Mouse (Mus musculus) mouse trophoblast stem cell (cell line): ENCODE results near the gene Gm49486.
"Not testable (repeated sequence)": the region's sequence is repeated elsewhere in the genome, so short reads cannot be mapped to it uniquely, and the experiment has no call there.

Source experiments
- in situ Hi-C, 2 experiments: fragments of 300-500 bp; cut with MseI, MboI; formaldehyde crosslinking; loops; 2 replicates in 1 of 2; 3 replicates in 1 of 2; pipeline ENCODE4 v1.15.1; 2025

Gm49486 gene

DNA sequence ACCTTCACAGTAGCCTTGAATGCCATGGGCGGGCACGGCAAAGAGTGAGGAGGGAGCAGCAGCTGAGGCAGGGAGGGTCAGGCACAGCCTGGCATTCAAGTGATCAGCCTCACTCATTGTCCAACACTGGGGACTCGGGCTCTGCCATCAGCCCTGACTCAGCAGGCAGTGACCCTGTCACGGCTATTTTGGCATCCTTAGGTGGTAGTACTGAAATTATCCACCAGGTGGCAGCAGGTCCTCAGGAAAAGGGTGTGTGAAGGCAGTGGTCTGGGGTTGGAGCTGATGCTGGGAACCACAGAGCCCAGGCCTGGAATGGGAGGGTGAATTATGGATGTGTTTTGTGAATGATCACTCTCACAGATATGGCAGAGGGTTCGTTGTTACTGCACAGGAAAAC lies 4.5 kb upstream of the Gm49486 start:
- in situ Hi-C loops = no loop called here

DNA sequence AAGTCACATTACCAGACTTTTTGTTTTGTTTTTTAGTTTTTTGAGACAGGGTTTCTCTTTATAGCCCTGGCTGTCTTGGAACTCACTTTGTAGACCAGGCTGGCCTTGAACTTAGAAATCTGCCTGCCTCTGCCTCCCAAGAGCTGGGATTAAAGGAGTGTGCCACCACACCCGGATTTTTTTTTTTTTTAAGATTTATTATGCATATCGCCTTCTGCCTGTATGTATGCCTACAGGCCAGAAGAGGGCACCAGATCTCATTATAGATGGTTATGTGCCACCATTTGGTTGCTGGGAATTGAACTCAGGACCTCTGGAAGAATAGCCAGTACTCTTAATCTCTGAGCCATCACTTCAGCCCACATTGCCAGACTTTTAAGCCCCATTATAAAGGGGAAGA lies 3.4 kb upstream of the Gm49486 start:
- in situ Hi-C loops = not testable (repeated sequence)

DNA sequence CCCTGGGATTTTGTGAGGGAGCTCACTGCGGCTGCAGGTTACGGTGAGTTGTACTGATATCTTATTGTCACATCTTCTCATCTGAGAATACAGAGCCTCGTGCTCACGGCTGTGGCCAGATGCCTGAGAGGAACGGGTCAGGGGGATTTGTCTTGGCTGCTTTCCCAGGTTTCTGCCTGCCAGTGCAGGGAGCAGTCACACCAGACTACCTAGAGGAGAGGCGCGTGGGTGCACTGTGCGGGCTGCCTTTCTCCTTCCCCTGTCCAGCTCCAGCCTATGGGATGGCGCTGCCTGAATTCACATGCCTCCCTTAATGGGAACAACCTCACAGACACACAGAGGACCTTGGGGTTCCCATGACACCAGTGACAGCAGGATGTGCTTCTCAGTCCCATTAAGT lies 6.1 kb downstream of the Gm49486 start:
- in situ Hi-C loops = no loop called here

DNA sequence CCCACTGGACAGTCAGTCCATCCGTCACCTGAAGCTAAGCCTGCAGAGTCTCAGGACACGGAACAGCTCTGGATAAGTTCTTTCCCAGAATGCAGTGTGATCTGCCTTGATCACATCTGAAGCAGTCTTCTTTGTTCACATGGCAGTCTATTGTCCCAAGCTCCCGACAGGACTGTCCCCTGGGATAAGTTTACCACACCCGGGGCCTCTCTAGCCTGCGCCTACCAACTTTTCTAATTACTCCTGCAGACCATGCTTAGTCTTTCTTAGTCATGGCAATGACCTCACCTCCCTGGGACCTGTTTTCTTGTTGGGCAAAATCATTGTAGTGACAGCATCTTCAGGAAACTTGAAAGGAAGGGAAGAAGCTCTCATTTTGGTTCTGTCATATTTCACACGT lies 8.8 kb downstream of the Gm49486 start:
- in situ Hi-C loops = no loop called here

DNA sequence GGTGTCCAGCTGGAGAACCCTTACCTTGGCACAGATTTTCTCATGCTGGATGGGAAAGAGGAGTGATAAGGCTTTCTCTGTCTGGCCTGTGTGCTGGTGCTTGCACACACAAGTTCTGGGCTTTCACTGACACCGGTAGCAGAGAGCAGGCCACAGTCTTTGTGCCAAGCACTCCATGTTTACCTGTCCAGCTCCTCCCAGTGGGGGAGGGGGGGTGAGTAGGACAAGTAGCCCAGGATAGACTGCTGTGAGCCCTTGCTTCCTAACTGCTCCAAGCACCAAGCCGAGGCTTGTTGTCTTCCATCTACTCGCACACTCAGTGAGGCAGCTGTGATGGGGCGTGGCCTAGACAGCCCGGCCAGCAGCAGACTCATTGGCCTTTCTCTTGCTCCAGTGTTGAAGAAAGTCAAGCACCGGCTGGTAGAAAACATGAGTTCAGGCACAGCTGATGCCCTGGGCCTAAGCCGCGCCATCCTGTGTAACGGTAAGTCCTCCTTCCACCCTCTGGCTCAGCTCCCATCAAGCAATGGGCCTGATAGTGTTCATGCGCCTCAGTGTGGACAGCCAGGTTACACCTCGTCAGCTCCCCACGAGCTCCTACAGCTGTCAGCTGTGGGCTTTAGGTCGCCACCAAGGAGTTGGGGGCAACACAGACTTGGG lies 13.5 kb downstream of the Gm49486 start:
- in situ Hi-C loops = no loop called here

DNA sequence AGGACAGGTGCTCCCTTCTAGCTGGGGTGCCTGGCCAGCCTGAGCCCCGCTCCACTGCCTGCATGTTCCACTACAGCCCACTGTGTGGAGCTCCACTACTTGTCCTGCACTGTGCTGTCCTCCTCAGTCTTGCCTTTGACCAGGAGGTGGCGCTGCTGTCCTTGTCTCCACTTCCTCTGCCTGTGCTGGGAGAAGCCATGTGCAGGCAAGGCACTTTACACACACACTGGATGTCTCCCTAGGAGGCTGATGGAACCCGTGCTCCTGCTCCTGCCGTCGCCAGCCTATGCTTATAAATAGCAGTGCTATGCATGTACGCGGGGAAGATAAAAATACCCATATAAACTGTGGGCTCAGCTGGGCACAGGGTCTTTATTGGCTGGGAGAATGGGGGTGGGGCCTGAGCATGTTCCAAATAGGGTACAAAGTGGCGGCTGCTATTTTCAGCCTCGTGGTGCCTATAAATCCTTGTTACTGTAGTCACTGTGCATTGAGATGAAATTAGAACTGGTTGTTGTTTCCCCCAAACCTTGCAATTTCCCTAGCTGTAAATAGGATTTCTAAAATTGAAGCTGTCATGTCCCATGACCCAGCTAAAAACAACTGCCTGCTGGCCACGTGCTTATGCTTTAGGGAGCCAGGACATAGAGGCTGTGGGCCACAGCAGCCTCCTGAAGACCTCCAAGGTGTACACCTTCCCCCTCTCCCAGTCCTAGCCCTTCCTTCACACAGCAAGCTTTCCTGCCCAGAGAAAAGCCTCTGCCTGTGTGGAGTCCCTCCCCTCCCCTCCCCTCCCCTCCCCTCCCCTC lies 14.2 kb downstream of the Gm49486 start:
- in situ Hi-C loops = no loop called here

DNA sequence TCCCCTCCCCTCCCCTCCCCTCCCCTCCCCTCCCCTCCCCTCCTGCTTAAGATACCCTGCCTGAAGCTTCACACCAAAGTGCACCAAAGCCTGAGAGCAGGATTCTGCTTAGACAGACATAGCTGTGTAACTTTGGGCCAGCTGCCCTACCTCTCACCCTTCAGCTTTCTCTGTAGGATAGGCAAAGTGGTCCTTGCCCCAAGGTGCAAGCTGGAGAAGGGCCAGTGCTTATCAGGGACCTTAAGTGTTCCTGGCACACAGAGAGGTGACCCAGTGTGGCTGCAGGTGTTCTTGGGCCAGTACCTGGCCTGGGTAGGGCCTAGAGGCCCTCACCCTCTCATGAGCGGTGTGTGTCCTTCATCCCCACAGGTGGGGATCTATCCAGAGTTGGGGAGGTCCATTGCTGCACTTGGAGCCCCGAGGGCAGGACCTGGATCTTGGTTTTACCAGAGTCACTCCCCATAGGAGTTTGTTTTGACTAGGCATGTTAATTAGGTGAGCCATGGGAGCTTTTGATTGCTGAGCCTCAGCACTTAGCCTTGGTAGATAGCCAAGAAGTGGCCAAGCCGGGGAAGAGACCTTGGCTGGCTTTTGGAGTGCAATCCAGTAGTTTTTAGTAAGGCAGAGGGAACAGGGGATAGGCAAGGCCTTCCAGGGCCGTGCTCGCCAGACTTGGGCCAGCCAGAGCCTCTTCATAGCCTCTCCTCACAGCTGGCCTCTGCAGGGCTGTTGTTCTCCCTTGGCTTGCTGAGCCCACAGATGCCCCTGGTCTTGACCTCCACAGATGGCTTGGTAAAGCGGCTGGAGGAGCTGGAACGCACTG lies 15.1 kb downstream of the Gm49486 start:
- in situ Hi-C loops = no loop called here

DNA sequence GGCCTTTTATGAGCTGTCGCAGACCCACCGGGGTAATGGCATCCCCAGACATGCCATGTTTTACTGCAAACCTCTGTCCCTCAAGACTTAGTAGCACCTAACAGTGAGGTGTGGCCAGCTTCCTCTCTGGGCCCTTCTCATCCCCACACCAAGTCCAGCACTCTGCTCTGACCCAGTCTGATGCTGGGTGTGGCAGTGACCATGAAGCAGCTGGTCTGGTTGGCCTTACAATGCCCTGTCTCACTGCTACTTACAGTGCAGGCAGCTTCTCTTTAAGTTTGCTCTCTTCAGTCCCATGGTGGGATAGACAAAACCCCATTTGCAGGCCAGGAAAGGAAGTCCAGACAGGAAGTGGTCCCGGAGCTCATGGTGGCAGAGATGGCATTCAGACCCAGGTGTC lies 16.1 kb downstream of the Gm49486 start:
- in situ Hi-C loops = no loop called here

DNA sequence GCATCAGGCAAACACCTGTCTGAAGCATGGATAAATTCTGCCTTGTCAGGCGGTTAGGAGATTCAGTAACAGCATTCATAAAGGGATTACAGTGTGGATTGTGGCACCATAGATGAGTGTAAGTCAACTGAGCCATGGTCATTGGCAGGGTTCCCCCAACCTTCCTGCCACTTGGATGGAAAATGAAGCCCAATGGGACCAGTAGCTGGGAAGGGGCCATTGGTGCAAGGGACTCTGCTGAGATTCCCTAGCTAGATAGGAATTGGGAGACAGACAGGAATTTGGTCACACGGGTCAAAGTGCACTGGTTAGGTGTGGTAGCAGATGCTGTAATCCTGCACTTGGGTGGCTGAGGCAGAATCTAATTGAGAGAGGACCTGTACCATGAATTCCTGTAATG lies 21.0 kb downstream of the Gm49486 start:
- in situ Hi-C loops = no loop called here

DNA sequence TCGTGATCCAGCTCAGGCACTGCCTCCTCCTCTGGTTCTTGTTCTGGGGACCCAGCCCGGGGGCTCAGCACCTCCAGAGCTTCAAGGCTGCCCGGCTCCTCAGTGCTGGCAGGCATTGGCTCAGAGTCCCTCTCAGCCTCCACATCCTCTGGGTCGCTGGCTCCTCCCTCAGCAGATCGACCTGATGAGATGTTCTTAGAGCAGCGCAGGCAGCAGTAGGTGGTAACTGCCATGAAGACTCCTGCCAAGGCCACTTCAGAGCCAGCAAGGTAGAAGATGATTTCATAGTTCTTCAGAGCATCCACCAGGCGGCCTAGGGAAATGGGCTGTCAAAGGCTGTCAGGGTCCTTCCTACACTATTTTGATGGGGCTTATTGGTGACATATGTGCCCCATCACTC lies 22.0 kb downstream of the Gm49486 start:
- in situ Hi-C loops = no loop called here

DNA sequence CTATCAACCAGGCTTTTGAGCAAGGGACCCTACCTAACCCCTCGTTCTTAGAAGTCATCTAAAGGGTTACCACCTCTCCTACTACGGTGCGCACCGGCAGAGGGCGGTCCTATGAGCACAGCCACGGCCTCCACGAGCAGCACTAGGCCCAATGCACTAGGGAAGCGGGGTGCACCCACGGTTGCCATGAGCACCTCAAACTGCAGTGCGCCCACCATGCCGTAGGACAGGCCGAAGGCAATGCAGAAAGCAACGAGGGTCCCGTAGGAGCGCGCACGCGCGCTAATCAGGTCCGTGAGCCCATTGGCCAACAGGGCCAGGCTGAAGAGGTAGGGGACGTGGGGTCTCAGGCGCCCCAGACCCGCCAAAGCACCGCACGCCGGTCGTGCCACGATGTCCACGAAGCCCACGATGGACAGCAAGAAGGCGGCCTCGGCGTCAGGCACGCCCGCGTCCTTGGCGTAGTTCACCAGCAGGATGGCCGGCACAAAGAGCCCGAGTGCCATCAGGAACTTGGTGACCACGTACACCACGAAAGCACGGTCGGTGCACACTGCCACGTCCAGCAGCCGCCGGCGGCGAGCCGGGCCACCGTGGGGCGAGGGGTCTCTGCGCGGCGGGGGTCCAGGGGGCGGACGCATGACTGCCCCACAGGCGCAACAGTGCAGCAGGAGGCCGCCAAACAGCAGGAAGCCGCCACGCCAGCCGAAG lies 22.7 kb downstream of the Gm49486 start:
- in situ Hi-C loops = no loop called here

DNA sequence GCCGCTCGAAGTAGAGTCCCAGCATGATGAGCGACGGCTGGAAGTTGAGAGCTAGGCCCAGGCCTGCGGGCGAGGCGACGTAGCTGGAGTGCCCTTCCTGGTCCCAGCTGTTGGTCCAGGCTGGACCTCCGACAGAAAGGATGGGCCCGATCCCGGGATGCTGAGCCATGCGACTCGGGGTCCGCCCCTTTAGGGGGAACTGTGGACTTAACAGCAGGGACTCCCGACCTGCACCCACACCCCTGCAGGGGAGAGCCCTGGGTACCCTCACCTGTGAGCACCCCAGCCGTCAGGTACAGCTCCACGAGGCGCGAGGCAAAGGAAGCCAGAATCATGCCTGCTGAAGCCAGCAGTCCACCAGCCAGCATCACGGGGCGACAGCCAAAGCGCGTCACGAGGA lies 23.4 kb downstream of the Gm49486 start:
- in situ Hi-C loops = no loop called here

DNA sequence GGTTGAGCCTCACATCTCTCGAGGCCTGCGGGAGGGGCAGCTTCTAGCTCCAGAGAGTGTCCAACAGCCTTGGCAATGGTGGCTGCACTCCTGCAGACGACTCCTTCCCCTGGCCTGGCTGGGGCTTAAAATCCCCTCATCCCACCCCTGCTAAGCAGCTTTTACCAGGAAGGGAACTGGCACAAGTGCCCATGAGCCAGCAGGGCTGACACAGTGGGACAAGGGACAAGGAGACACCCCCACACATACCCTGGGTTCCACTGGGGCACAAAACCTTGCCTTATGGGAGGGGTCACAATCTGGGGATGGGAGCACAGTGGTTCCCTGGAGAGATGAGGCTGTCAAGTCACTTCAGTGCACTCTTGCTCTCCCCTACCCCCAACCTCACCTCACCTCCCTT lies 25.5 kb downstream of the Gm49486 start, which contains the start of gene Slc16a8:
Slc16a8 (minus strand) TSS at position 101 of the 400 bp plus-strand sequence.
- in situ Hi-C loops = no loop called here

DNA sequence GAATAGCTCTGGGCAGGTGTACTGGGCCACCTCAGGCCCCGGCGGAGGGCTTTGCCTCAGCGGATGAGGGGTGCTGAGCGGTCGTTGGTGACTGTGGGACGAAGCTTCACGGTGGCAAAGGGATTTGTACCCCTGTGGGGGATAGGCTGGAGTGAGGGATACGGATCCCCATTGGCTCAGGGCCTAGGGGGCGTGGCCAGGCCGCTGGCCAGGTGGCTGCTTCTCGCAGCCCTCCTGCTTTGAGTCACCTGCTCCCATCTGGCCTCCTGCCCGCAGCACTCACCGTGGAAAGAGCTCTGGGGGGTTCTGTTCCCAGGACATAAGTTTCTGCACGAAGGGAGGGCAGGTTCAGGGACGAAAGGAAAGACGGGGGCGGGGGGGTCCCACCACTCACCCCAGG lies 29.3 kb downstream of the Gm49486 start:
- in situ Hi-C loops = no loop called here

DNA sequence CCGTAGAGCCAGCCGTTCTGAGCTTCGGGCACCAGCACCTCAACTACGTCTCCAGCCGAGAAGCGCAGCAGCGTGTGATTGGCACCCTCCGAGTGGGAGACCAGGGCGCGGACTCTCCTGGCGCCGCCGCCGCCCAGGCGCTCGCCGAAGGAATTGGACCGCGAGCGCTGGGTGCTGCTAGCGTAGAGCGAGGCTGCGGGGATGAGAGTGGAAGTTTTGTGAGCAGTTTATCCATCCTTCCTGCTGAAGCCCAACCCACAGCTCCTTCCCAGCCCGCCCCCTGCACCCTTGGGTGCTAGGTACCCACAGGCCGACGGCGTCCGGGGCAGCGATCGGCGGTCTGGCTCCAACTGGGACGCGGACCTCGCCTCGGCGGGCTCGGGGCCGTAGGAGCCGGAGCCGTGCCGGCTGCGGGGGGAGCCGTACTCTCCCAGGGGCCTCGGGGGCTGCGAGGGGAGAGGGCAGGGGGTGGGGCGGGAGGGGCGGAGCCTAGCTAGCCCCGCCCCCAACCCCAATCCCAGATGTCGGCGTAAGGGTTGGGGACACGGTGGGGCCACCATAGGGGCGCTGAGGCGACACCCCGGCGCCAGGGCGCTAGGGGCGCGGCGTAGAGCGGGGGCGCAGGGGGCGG lies 32.0 kb downstream of the Gm49486 start:
- in situ Hi-C loops = no loop called here

DNA sequence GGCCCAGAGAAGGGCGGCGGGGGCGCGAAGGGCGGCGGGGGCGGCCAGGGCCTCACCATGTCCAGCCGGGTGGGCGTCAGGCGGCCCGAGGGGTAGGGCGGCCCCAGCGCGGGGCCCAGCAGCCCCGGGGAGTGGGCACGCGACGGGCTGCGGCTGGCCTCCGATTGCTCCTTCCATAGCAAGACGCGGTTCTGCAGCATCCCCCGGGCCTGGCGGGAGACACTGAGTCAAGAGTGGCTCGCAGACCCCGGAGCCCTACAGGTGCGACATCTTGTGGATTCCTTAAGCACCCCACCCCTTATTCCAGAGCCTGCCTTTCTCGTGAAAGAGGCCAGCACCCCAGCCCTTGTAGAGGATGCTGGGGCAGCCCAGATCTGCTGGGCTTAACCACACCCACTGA lies 32.6 kb downstream of the Gm49486 start:
- in situ Hi-C loops = no loop called here

DNA sequence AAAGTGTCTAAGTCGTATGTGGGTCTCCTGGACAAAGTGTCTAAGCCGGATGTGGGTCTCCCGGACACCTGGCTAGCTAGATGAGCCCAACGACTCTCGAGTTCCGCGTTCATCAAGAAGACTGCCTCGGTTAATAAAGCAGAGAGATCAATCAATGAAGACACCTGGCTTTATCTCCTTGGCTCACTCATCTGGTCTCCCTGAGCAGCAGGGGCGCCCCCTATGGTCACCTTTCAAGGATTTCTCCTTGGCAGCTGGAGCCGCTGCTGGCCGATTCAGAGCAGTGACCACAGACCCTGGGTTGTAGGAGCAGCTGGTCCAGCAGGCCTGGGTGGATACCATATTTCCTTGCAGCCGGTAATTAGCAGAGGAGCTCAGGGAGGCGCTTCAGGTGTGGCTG lies 33.2 kb downstream of the Gm49486 start:
- in situ Hi-C loops = no loop called here

DNA sequence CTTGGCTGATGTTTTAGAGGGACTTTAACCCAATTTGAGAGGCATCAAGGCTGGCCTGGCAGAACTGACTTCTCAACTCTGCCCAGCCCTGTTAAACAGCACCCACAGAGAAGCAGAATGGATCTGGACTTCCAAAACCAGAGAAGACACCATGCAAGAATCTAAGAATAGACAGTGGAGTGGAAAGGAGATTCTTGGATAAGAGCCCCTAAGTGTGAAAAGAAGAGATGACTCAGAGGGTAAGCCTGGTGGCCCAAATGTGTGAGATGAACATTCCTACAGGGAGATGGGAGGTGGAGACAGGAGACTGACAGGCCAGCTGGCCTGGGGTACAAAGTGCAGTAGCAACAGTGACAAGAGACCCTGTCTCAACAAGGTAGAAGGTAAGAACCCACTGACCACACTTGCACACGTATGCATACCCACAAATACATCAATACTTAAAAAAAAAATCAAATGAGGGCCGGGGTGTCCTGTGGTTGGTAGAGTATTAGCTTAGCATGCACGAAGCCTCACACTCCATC lies 33.7 kb downstream of the Gm49486 start:
- in situ Hi-C loops = no loop called here

DNA sequence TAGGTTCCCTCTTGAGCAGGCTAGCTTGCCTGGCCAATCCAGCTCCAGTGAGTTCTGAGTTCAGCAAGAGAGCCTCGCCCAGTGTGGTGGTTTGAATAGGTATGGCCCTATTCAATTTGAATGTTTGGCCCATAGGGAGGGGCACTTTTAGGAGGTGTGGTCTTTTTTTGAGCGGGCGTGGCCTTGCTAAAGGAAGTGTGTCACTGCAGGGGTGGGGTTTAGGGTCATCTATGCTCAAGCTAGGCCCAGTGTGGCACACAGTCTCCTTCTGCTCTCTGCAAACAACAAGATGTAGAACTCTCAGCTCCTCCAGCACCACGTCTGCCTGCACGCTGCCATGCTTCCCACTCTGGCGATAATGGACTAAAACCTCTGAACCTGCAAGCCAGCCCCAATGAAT lies 34.5 kb downstream of the Gm49486 start:
- in situ Hi-C loops = no loop called here

DNA sequence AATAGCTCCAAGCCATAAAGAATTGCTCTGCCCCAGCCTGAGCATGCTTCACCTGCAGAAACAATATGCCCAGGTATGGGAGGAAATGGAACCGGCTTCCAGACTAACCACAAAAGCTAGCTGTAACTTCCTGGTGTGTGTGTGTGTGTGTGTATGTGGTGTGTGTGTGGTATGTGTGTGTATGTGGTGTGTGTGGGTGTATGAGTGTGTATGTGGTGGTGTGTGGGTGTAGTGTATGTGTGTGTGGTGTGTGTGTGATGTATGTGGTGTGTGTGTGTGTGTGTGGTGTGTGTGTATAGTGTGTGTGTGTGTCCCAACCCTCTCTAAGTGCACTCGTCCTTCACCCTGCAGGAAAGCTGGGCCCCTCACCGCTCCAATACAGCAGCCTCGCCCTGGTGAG lies 36.2 kb downstream of the Gm49486 start:
- in situ Hi-C loops = no loop called here

DNA sequence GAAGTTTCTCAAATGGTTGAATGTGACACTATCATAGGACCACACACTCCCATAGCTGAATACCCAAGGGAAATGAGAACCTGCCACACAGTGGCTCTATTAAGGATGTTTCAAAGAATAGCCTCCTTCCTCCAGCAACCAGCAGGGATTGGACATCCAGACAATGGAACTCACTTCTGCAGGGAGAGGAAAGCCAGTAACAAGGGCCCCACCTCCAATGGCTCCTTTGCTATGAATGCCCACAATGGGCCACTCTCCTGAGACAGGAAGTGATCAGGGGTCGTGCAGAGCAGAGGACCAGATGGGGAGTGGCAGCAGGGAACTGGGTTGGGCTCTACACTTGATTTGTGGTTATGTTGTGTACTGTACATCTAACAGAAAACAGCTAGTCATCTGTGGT lies 39.3 kb downstream of the Gm49486 start:
- in situ Hi-C loops = no loop called here
